Comparison of ENCODE assay signal across 15 mouse cellular contexts in genomic region chr2:60114901-60115300, GRCm38 (mm10).
"Had no signal": no experiment of that assay in that cellular context is flagged by ENCODE, and none has a peak within 500 bp of the region (broad histone marks: within the 10 kb centered on the region; RNA-seq: fewer than 3 reads in every experiment).

No protein-coding gene starts in this region.

- DNase-seq: heart, postnatal 10 days; heart, postnatal 14 days; heart, postnatal 4 days; kidney, adult 11 months; kidney, adult 18-20 months; kidney, adult 2 months; kidney, adult 8-10 months; kidney, adult 9 months; kidney, postnatal 10 days; kidney, postnatal 14 days; kidney, postnatal 25 days; kidney, postnatal 36 days; kidney, postnatal 4 days; layer of hippocampus, adult 9-11 months; layer of hippocampus, postnatal 36 days had no signal
